8 mouse cellular contexts compared by ENCODE assay signal in genomic region chr1:171295063-171295402, GRCm38 (mm10). TPM values are rescaled to one million over a fixed set of nuclear protein-coding genes. Genes with fewer than 3 reads are reported as not detected.
DNase-seq lines count a peak whose midpoint lies in the region; ATAC-seq and TF ChIP-seq lines count a peak whose summit lies in the region.

No protein-coding gene starts in this region.

- no peak for TF ChIP-seq POLR2A in embryonic fibroblast, embryonic 13.5 days (IDR thresholded peaks at IDR 0.05; ENCODE audit: low read depth, low read length)

- H3K4me2 ChIP-seq in lung, embryonic 14.5 days = peak overlapping the region; percentile 89
- H3K4me2 ChIP-seq in limb, embryonic 11.5 days (ENCODE audit: low read depth, severe bottlenecking) = peak overlapping the region; percentile 33
- H3K4me2 ChIP-seq in neural tube, embryonic 14.5 days (ENCODE audit: low read depth, low read length) = peak overlapping the region; percentile 65

- DNase-seq in lung, embryonic 14.5 days = no peak
- no peak for DNase-seq in lung, postnatal 25 days (ENCODE audit: low spot score)
- no peak for DNase-seq in limb, embryonic 11.5 days (ENCODE audit: low spot score)
- no peak for DNase-seq in layer of hippocampus, adult 11-12 months (ENCODE audit: low spot score)
- DNase-seq in thymus, postnatal 4 days = no peak
- no peak for DNase-seq in gastrocnemius, adult 18-20 months (ENCODE audit: low spot score)

- peaks cover 1% of the 10 kb centered on the region for H3K36me3 ChIP-seq in lung, embryonic 14.5 days (ENCODE audit: insufficient read depth)
- H3K36me3 ChIP-seq in limb, embryonic 11.5 days (ENCODE audit: control insufficient read depth, insufficient read depth, low read length) = peaks cover under 1% of the 10 kb centered on the region; the same call in 1 of the 2 replicates
- H3K36me3 ChIP-seq in neural tube, embryonic 14.5 days (ENCODE audit: control insufficient read depth, insufficient read depth, low read length) = no peaks in the 10 kb centered on the region

- peaks cover 8% of the 10 kb centered on the region; the same call in 1 of the 2 replicates for H3K27me3 ChIP-seq in lung, embryonic 14.5 days (ENCODE audit: insufficient read depth, low read length)
- H3K27me3 ChIP-seq in limb, embryonic 11.5 days (ENCODE audit: control insufficient read depth, insufficient read depth, low read length) = no peaks in the 10 kb centered on the region
- no peaks in the 10 kb centered on the region; the same call in 1 of the 2 replicates for H3K27me3 ChIP-seq in neural tube, embryonic 14.5 days (ENCODE audit: control insufficient read depth, insufficient read depth, low read length)

- peak overlapping the region; percentile 64 for H3K4me3 ChIP-seq in lung, embryonic 14.5 days (ENCODE audit: low read depth, low read length)
- peak overlapping the region; percentile 79 for H3K4me3 ChIP-seq in embryonic fibroblast, embryonic 13.5 days (ENCODE audit: insufficient read depth, low read length)
- H3K4me3 ChIP-seq in limb, embryonic 11.5 days (ENCODE audit: low read depth, low read length) = peak overlapping the region; percentile 59
- H3K4me3 ChIP-seq in neural tube, embryonic 14.5 days (ENCODE audit: low read depth, low read length) = peak overlapping the region; percentile 72

- H3K27ac ChIP-seq in lung, embryonic 14.5 days (ENCODE audit: low read depth) = peak overlapping the region; percentile 98
- H3K27ac ChIP-seq in embryonic fibroblast, embryonic 13.5 days (ENCODE audit: insufficient read depth, low read length) = peak overlapping the region; percentile 94
- peak overlapping the region; percentile 86 for H3K27ac ChIP-seq in limb, embryonic 11.5 days (replicated peaks; ENCODE audit: low read depth, low read length)
- peak overlapping the region; percentile 95 for H3K27ac ChIP-seq in neural tube, embryonic 14.5 days (ENCODE audit: low read depth, low read length)

- ATAC-seq in lung, embryonic 14.5 days (ENCODE audit: insufficient read depth) = 0 out of 2 replicates have a peak, but pooled peaks have one; percentile 13
- ATAC-seq in limb, embryonic 11.5 days (ENCODE audit: insufficient number of reproducible peaks, low FRiP score, low TSS enrichment, low read depth) = peak; percentile 26; the same call in 1 of the 2 replicates
- peak; percentile 58; the same call in 1 of the 2 replicates for ATAC-seq in neural tube, embryonic 14.5 days (ENCODE audit: low read depth)

- H3K4me1 ChIP-seq in lung, embryonic 14.5 days (ENCODE audit: insufficient read depth) = peaks cover 4% of the 10 kb centered on the region; the same call in 1 of the 2 replicates
- no peaks in the 10 kb centered on the region; the same call in 1 of the 2 replicates for H3K4me1 ChIP-seq in embryonic fibroblast, embryonic 13.5 days (ENCODE audit: control insufficient read depth, insufficient read depth, low read length)
- peaks cover 4% of the 10 kb centered on the region; the same call in 1 of the 2 replicates for H3K4me1 ChIP-seq in limb, embryonic 11.5 days (ENCODE audit: control insufficient read depth, insufficient read depth, low read length)
- peaks cover 8% of the 10 kb centered on the region for H3K4me1 ChIP-seq in neural tube, embryonic 14.5 days (ENCODE audit: control insufficient read depth, insufficient read depth, low read length)

- H3K9ac ChIP-seq in lung, embryonic 14.5 days = peak overlapping the region; percentile 86
- H3K9ac ChIP-seq in limb, embryonic 11.5 days (ENCODE audit: low read length) = peak overlapping the region; percentile 84
- peak overlapping the region; percentile 89 for H3K9ac ChIP-seq in neural tube, embryonic 14.5 days (replicated peaks; ENCODE audit: low read depth, low read length)

- 12% methylated on average over 3 of the region's 3 CpGs for WGBS in lung, embryonic 14.5 days
- 17% methylated on average over 3 of the region's 3 CpGs for WGBS in limb, embryonic 11.5 days
- 20% methylated on average over 3 of the region's 3 CpGs for WGBS in neural tube, embryonic 14.5 days

- TF ChIP-seq CTCF in lung, embryonic 14.5 days (IDR thresholded peaks at IDR 0.05; ENCODE audit: low read depth) = no peak
- no peak for TF ChIP-seq CTCF in embryonic fibroblast, embryonic 13.5 days (IDR thresholded peaks at IDR 0.05; ENCODE audit: borderline replicate concordance, insufficient read depth, low read length)

- H3K9me3 ChIP-seq in lung, embryonic 14.5 days (ENCODE audit: low read depth, low read length) = no peaks in the 10 kb centered on the region
- H3K9me3 ChIP-seq in limb, embryonic 11.5 days (ENCODE audit: control insufficient read depth, low read length) = no peaks in the 10 kb centered on the region
- no peaks in the 10 kb centered on the region for H3K9me3 ChIP-seq in neural tube, embryonic 14.5 days (ENCODE audit: control insufficient read depth, low read length)

RNA-seq across cellular contexts. Expression of gene Ufc1, which starts 0.2 kb away (rescaled TPM):
- 107 and 108 TPM in 2 replicates for polyA plus RNA-seq in lung, embryonic 14.5 days (2014; fragmentation: Nextera tagmentation; extraction: Ambion mirVana)
- polyA plus RNA-seq in embryonic fibroblast, embryonic 13.5 days (2011; ENCODE audit: insufficient read length, low read depth, missing spikeins) = 77.8 and 81.9 TPM in 2 replicates
- polyA plus RNA-seq in limb, embryonic 11.5 days (2014; fragmentation: Nextera tagmentation; extraction: Ambion mirVana) = 111 and 115 TPM in 2 replicates
- polyA plus RNA-seq in neural tube, embryonic 14.5 days (2014; fragmentation: Nextera tagmentation; extraction: Ambion mirVana) = 116 and 124 TPM in 2 replicates
- 10 to 100 TPM; 85.7 to 96.8 TPM for total RNA-seq in gastrocnemius, adult 18-20 months (2021)

RNA-seq across cellular contexts. Expression of gene Usp21, which starts 7.2 kb away (rescaled TPM):
- 73.9 and 86.0 TPM in 2 replicates for polyA plus RNA-seq in lung, embryonic 14.5 days (2014; fragmentation: Nextera tagmentation; extraction: Ambion mirVana)
- polyA plus RNA-seq in embryonic fibroblast, embryonic 13.5 days (2011; ENCODE audit: insufficient read length, low read depth, missing spikeins) = 36.8 and 59.0 TPM in 2 replicates
- 111 and 114 TPM in 2 replicates for polyA plus RNA-seq in limb, embryonic 11.5 days (2014; fragmentation: Nextera tagmentation; extraction: Ambion mirVana)
- polyA plus RNA-seq in neural tube, embryonic 14.5 days (2014; fragmentation: Nextera tagmentation; extraction: Ambion mirVana) = 76.8 and 87.9 TPM in 2 replicates
- 10 to 100 TPM; 15.1 to 19.3 TPM for total RNA-seq in gastrocnemius, adult 18-20 months (2021)

RNA-seq across cellular contexts. Expression of gene Ppox, which starts 14.0 kb away (rescaled TPM):
- polyA plus RNA-seq in lung, embryonic 14.5 days (2014; fragmentation: Nextera tagmentation; extraction: Ambion mirVana) = 50.9 and 51.7 TPM in 2 replicates
- 23.9 and 24.3 TPM in 2 replicates for polyA plus RNA-seq in embryonic fibroblast, embryonic 13.5 days (2011; ENCODE audit: insufficient read length, low read depth, missing spikeins)
- polyA plus RNA-seq in limb, embryonic 11.5 days (2014; fragmentation: Nextera tagmentation; extraction: Ambion mirVana) = 65.0 and 71.0 TPM in 2 replicates
- polyA plus RNA-seq in neural tube, embryonic 14.5 days (2014; fragmentation: Nextera tagmentation; extraction: Ambion mirVana) = 49.2 and 51.2 TPM in 2 replicates
- total RNA-seq in gastrocnemius, adult 18-20 months (2021) = 1 to 10 TPM; 7.8 to 7.9 TPM

RNA-seq across cellular contexts. Expression of gene B4galt3, which starts 24.9 kb away (rescaled TPM):
- 80.3 and 94.3 TPM in 2 replicates for polyA plus RNA-seq in lung, embryonic 14.5 days (2014; fragmentation: Nextera tagmentation; extraction: Ambion mirVana)
- 53.2 and 55.1 TPM in 2 replicates for polyA plus RNA-seq in embryonic fibroblast, embryonic 13.5 days (2011; ENCODE audit: insufficient read length, low read depth, missing spikeins)
- polyA plus RNA-seq in limb, embryonic 11.5 days (2014; fragmentation: Nextera tagmentation; extraction: Ambion mirVana) = 68.9 and 78.2 TPM in 2 replicates
- polyA plus RNA-seq in neural tube, embryonic 14.5 days (2014; fragmentation: Nextera tagmentation; extraction: Ambion mirVana) = 96.5 and 98.1 TPM in 2 replicates
- total RNA-seq in gastrocnemius, adult 18-20 months (2021) = 10 to 100 TPM; 12.0 to 13.0 TPM

RNA-seq across cellular contexts. Expression of gene Dedd, which starts 33.9 kb away (rescaled TPM):
- polyA plus RNA-seq in lung, embryonic 14.5 days (2014; fragmentation: Nextera tagmentation; extraction: Ambion mirVana) = 48.8 and 48.9 TPM in 2 replicates
- polyA plus RNA-seq in embryonic fibroblast, embryonic 13.5 days (2011; ENCODE audit: insufficient read length, low read depth, missing spikeins) = 43.1 and 53.2 TPM in 2 replicates
- polyA plus RNA-seq in limb, embryonic 11.5 days (2014; fragmentation: Nextera tagmentation; extraction: Ambion mirVana) = 51.7 and 55.7 TPM in 2 replicates
- 48.0 and 49.7 TPM in 2 replicates for polyA plus RNA-seq in neural tube, embryonic 14.5 days (2014; fragmentation: Nextera tagmentation; extraction: Ambion mirVana)
- total RNA-seq in gastrocnemius, adult 18-20 months (2021) = 10 to 100 TPM; 28.1 to 35.8 TPM

Comparison
In these comparisons a context has a peak if more than half of its experiments do, and no peak if none do; other contexts are left out.
1. H3K4me2 ChIP-seq: peak in every context shown above with its lines; median percentile 89 in lung, embryonic 14.5 days; 65 in neural tube, embryonic 14.5 days; 33 in limb, embryonic 11.5 days.